Mouse (Mus musculus) brain, embryonic 14.5 days (tissue): ENCODE results near the gene Hpse2. TPM values are rescaled to one million over a fixed set of nuclear protein-coding genes. Genes with fewer than 3 reads are reported as not detected.

ENCODE experiments used
- DNase-seq: peaks from one replicate; pipeline ENCODE4 v3.0.0-alpha.2; 2011; ENCODE audit warnings: low read depth
- CTCF ChIP-seq: fragments of 200-500 bp; IDR thresholded peaks from 2 replicates; pipeline ENCODE4 v1.5.1; 2012; ENCODE audit warnings: inconsistent platforms, mild to moderate bottlenecking, moderate library complexity, borderline replicate concordance; ENCODE audit not compliant: insufficient read depth, insufficient read length; ENCODE audit errors: extremely low read depth
- POLR2A ChIP-seq: fragments of 200-500 bp; IDR thresholded peaks from 2 replicates; pipeline ENCODE4 v1.6.1; 2012; ENCODE audit warnings: mild to moderate bottlenecking, inconsistent platforms, borderline replicate concordance; ENCODE audit not compliant: poor library complexity, insufficient read depth, insufficient read length, severe bottlenecking; ENCODE audit errors: extremely low read depth
- polyA plus RNA-seq: library from polyadenylated mRNA; depleted of rRNA; stranded (reverse); fragments of >200 nt; gene quantifications from 2 replicates; pipeline ENCODE4 v1.2.3, GENCODE M21; 2012

The Hpse2 gene
- polyA plus RNA-seq, 1 experiment = 0.18 TPM

DNA sequence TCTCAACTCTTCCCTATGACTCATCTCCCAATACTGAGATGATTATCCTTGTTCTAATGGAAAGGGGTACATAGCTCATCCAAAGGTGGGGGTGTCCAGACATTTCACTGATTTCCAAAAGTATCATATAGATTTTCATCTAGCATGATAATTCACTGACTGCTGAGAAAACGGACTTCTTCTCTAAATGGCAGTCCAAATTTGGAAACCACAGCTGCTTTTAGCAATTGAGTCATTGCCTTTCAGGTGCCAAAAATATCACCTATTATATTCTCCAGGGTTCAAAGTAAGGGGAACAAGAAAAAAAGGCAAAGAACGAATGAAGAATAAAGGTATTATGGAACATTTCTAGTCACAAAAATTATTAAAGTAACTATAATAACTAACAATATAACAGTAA lies 459.9 kb downstream of the Hpse2 start:
- TF ChIP-seq CTCF (no peak), POLR2A (no peak)
- DNase-seq = no peak

GRCm38 (mm10) chr19:42922610-42923009 lies 465.5 kb downstream of the Hpse2 start:
- TF ChIP-seq CTCF (no peak), POLR2A (no peak)
- DNase-seq = no peak

- TF ChIP-seq POLR2A (no peak), CTCF (no peak)
- no peak for DNase-seq
Measured at GRCm38 (mm10) chr19:42913703-42914102, 474.5 kb downstream of the Hpse2 start.

DNA sequence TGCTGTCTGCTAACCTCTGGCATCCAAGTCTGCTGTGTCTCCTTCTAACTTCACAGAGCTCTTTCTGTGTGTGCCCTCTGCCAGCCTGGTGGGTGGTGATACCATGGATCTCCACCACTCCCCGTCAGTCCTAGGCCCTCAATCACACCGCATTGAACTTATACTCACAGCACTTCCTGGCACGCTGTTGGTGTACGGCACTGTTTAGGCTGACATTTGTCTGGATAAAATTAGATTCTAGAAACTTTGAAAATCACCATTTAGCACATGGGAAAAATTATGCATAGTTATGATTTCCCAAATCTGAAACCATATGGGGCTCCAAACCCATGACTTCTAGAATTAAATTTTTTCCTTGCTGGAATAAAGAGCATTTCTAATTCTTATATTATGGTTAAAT lies 478.4 kb downstream of the Hpse2 start:
- TF ChIP-seq POLR2A (no peak), CTCF (no peak)
- DNase-seq = no peak

- TF ChIP-seq POLR2A = no peak
- no peak for TF ChIP-seq CTCF
- no peak for DNase-seq
Measured at GRCm38 (mm10) chr19:42908553-42908952, 479.6 kb downstream of the Hpse2 start.

GRCm38 (mm10) chr19:42906328-42906727 lies 481.8 kb downstream of the Hpse2 start:
- TF ChIP-seq POLR2A (no peak), CTCF (no peak)
- no peak for DNase-seq

DNA sequence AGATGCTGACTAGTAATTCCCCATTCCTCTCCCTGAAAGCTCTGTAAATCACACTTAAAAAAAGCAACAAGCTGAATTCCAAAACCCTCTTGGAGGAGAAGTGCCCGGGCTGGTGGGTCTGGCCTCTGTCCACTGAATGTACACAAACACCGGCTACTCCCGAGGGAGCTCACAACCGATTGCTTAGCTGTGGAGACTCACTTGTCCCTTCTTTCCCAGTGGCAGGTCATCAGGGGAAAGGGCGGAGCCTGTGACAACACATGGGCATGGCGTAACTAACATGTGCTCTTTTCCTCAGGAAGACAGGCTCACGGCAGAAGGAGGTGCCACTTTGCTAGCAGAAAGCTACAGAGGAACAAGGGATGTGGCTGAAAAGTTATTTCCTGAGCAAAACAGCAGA lies 483.4 kb downstream of the Hpse2 start:
- DNase-seq = no peak
- no peak for TF ChIP-seq CTCF
- TF ChIP-seq POLR2A = no peak

GRCm38 (mm10) chr19:42904240-42904639 lies 483.9 kb downstream of the Hpse2 start:
- DNase-seq = peak; percentile 67
- TF ChIP-seq POLR2A (no peak), CTCF (no peak)

- DNase-seq = no peak
- TF ChIP-seq CTCF (no peak), POLR2A (no peak)
Measured at GRCm38 (mm10) chr19:42903840-42904239, 484.3 kb downstream of the Hpse2 start.

- DNase-seq = peak; percentile 70
- TF ChIP-seq CTCF (no peak), POLR2A (no peak)
Measured at GRCm38 (mm10) chr19:42902410-42903021, 485.6 kb downstream of the Hpse2 start.

DNA sequence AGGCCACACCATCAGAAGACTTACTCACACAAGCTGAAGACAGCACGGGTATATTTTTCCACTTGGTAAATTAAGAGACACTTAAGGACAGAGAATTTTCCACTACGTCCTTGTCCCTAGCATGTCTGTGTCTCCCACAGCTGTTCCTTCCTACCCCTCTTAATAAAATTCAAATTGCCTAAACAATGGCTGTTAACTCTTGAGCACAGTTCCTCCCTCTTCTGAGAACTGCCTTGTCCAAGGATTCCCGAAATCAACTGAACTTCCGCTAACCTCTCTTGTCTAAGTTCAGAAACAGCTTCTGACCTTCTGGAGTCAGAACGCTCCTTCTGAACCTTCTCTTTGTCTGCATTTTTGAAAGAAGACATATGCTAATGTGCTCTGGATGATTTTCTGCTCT lies 496.6 kb downstream of the Hpse2 start:
- no peak for TF ChIP-seq POLR2A
- no peak for TF ChIP-seq CTCF
- no peak for DNase-seq

GRCm38 (mm10) chr19:42877653-42878052 lies 510.5 kb downstream of the Hpse2 start:
- TF ChIP-seq POLR2A (no peak), CTCF (no peak)
- no peak for DNase-seq

DNA sequence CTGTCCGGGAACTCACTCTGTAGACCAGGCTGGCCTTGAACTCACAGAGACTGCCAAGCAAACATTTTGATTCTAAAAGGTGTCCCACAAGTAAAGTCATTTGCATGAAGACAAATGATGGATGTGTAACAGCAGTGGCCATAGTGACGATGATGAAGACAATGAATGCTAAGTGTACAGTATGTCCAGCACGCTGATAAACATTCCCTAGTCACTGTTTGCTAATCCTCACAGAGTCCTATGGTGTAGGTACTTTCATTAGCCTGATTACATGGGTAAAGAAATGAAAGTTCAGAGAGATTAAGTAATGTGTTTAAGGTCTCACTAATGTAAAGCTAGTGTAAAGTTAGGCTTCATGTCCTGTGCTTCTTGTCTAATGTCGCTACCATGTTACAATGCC lies 511.6 kb downstream of the Hpse2 start:
- no peak for DNase-seq
- no peak for TF ChIP-seq POLR2A
- TF ChIP-seq CTCF = no peak

DNA sequence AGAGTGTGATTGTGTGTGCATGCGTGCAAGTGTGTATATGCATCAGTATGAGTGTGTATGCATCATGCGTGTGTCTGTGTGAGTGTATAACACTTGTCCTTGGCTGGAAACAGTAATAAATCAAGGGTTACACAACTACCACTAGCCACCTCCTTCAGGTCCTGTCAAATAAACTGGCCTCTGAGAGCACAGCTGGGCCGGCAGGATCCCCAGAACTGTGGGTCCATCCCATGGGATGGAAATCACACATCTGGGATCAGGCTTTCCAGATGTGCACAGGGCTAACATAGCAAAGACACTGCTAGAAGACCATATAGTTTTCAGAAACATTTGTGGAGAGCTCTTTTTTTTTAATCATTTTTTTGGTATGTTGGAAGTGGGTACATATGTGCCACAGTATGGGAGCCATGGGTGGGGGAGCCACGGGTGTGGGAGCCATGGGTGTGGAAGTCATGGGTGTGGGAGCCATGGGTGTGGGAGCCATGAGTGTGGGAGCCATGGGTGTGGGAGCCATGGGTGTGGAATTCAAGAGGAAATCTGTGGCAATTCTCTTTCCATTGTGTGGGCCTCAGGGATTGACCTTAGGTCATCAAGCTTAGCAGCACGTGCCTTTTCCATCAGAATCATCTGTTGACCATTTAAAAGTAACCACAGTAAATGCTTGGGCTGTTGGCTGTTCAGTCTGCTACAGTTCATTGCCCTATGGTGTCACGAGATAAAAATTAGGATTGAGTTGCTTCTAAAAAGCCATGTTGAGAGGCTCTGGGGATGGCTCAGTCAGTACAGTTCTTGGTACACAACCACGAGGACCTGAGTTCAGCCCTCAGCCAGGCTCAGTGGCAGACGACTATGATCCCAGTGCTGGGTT lies 518.3 kb downstream of the Hpse2 start:
- no peak for DNase-seq
- no peak for TF ChIP-seq CTCF
- TF ChIP-seq POLR2A = no peak

GRCm38 (mm10) chr19:42868958-42869662 lies 519.0 kb downstream of the Hpse2 start:
- no peak for DNase-seq
- TF ChIP-seq POLR2A (no peak), CTCF (no peak)
